Mouse (Mus musculus) cerebellum, adult 11-12 months (tissue): ENCODE data around the gene Pigr.

Experiments used
- DNase-seq: peaks from one replicate; pipeline ENCODE4 v3.0.0; 2022

Gene Pigr

GRCm38 (mm10) chr1:130887354-130887753, 60.9 kb downstream of the Pigr start, which contains the start of gene Il24:
Gene Il24, minus strand, starts transcription at chr1:130887454.
- no peak for DNase-seq

- DNase-seq: no peak
These were observed 66.0 kb downstream of the Pigr start for GRCm38 (mm10) chr1:130892446-130892845.

GRCm38 (mm10) chr1:130893329-130894040, 67.0 kb downstream of the Pigr start:
- no peak for DNase-seq

- no peak for DNase-seq
These were observed 68.0 kb downstream of the Pigr start for GRCm38 (mm10) chr1:130894468-130894867.
